Mouse (Mus musculus): ENCODE measurements around the gene Dmac1.

- TF ChIP-seq POLR2A (IDR thresholded peaks at IDR 0.05; ENCODE audit: borderline replicate concordance, insufficient read depth, low read length) (no peak), CTCF (IDR thresholded peaks at IDR 0.05; ENCODE audit: borderline replicate concordance, insufficient read depth, low read depth, low read length) (no peak)
These were observed 14.2 kb upstream of the Dmac1 start for GRCm38 (mm10) chr4:75292315-75292714.

Data from cerebellum, adult 2 months (tissue).